Mouse (Mus musculus) heart, adult 9 months (tissue): ENCODE measurements around the gene Elobl.

Experiments used
- DNase-seq, 2 experiments: peaks; one replicate each; pipeline ENCODE4 v3.0.0; 2022; ENCODE audit warnings: low spot score in 2 of 2

The Elobl gene

GRCm38 (mm10) chr11:88988956-88989355, 22.2 kb upstream of the Elobl start:
- DNase-seq: no peak

GRCm38 (mm10) chr11:88986616-88987015, 19.9 kb upstream of the Elobl start:
- no peak for DNase-seq

- no peak for DNase-seq
Observed at GRCm38 (mm10) chr11:88981337-88981736, 14.6 kb upstream of the Elobl start.

- no peak for DNase-seq
Observed at GRCm38 (mm10) chr11:88977188-88977587, 10.5 kb upstream of the Elobl start.

- DNase-seq: no peak
Observed at GRCm38 (mm10) chr11:88976320-88976719, 9.6 kb upstream of the Elobl start.

GRCm38 (mm10) chr11:88973776-88974701, 7.3 kb upstream of the Elobl start:
- peak; percentile 90 to 92 for DNase-seq

- DNase-seq: peak in 1 of 2 experiments; percentile 27
Observed at GRCm38 (mm10) chr11:88970202-88970732, 3.5 kb upstream of the Elobl start, which contains the start of gene Coil. TSS of gene Coil (plus strand) at chr11:88970252.

GRCm38 (mm10) chr11:88958851-88959250, 7.9 kb downstream of the Elobl start:
- no peak for DNase-seq

GRCm38 (mm10) chr11:88955217-88955969, 11.3 kb downstream of the Elobl start, which contains the start of gene Scpep1:
TSS of gene Scpep1 (minus strand) at chr11:88955465.
- DNase-seq: peak; percentile 94 to 97

- DNase-seq: peak; percentile 20 to 23
Observed at GRCm38 (mm10) chr11:88954803-88955202, 11.9 kb downstream of the Elobl start.

- no peak for DNase-seq
Observed at GRCm38 (mm10) chr11:88953582-88953981, 13.1 kb downstream of the Elobl start.

- DNase-seq: no peak
Observed at GRCm38 (mm10) chr11:88952117-88952516, 14.6 kb downstream of the Elobl start.

GRCm38 (mm10) chr11:88951576-88951975, 15.2 kb downstream of the Elobl start:
- no peak for DNase-seq

- no peak for DNase-seq
Observed at GRCm38 (mm10) chr11:88950640-88951250, 16.0 kb downstream of the Elobl start.

GRCm38 (mm10) chr11:88949802-88950639, 16.7 kb downstream of the Elobl start:
- DNase-seq: no peak

GRCm38 (mm10) chr11:88948896-88949295, 17.8 kb downstream of the Elobl start:
- DNase-seq: no peak

GRCm38 (mm10) chr11:88945971-88946585, 20.7 kb downstream of the Elobl start:
- no peak for DNase-seq

- no peak for DNase-seq
Observed at GRCm38 (mm10) chr11:88941489-88941888, 25.2 kb downstream of the Elobl start.

GRCm38 (mm10) chr11:88939634-88940033, 27.1 kb downstream of the Elobl start:
- DNase-seq: no peak

- DNase-seq: no peak
Observed at GRCm38 (mm10) chr11:88938770-88939169, 28.0 kb downstream of the Elobl start.
